Mouse (Mus musculus) liver, embryonic 13.5 days (tissue): ENCODE data around the gene Cdh26. TPM values are rescaled to one million over a fixed set of nuclear protein-coding genes. Genes with fewer than 3 reads are reported as not detected.

Experiments
- ATAC-seq: fragments of 200-750 bp; cut with Nextera tagmentation; 2 replicates; pipeline ENCODE4 v1.8.0; 2017; ENCODE audit warnings: low read depth, mild to moderate bottlenecking, moderate number of reproducible peaks, moderate library complexity
- DNase-seq: peaks from one replicate; pipeline ENCODE4 v3.0.0; 2022
- H3K27ac ChIP-seq: fragments of 300-500 bp; sonication (generic); 2 replicates; pipeline ENCODE4 v1.5.1; 2015; ENCODE audit warnings: moderate library complexity, mild to moderate bottlenecking, inconsistent platforms
- H3K27me3 ChIP-seq: fragments of 300-500 bp; sonication (generic); 2 replicates; pipeline ENCODE4 v1.6.1; 2015; ENCODE audit warnings: mild to moderate bottlenecking, inconsistent platforms
- H3K36me3 ChIP-seq: fragments of 300-500 bp; sonication (generic); 2 replicates; pipeline ENCODE4 v1.6.1; 2015; ENCODE audit warnings: mild to moderate bottlenecking, inconsistent platforms
- H3K4me1 ChIP-seq: fragments of 300-500 bp; sonication (generic); replicated peaks from 2 replicates; pipeline ENCODE4 v1.6.1; 2015; ENCODE audit warnings: inconsistent platforms
- H3K4me2 ChIP-seq: fragments of 300-500 bp; sonication (generic); 2 replicates; pipeline ENCODE4 v1.6.1; 2015; ENCODE audit warnings: inconsistent platforms, mild to moderate bottlenecking, moderate library complexity
- H3K4me3 ChIP-seq: fragments of 300-500 bp; sonication (generic); replicated peaks from 2 replicates; pipeline ENCODE4 v1.5.1; 2015; ENCODE audit warnings: mild to moderate bottlenecking, inconsistent platforms
- H3K9ac ChIP-seq: fragments of 300-500 bp; sonication (generic); 2 replicates; pipeline ENCODE4 v1.6.1; 2015; ENCODE audit warnings: mild to moderate bottlenecking, inconsistent platforms
- H3K9me3 ChIP-seq: fragments of 300-500 bp; sonication (generic); replicated peaks from 2 replicates; pipeline ENCODE4 v1.6.1; 2016; ENCODE audit warnings: inconsistent platforms
- WGBS: fragments of 180-500 bp; shearing (Covaris S2); methylation state at CpG from one replicate; pipeline ENCODE4 v1.1.7; 2015; ENCODE audit not compliant: insufficient replicate concordance; 5-methylcytosine and 5-hydroxymethylcytosine counted together
- polyA plus RNA-seq: library from polyadenylated mRNA; unstranded; fragments of >200 nt; fragmentation: Nextera tagmentation; extraction: Ambion mirVana; gene quantifications from 2 replicates; pipeline ENCODE4 v1.2.1, GENCODE M21; 2015

Cdh26 gene
- polyA plus RNA-seq, 1 experiment from 2014 or later = 0.12 TPM

DNA sequence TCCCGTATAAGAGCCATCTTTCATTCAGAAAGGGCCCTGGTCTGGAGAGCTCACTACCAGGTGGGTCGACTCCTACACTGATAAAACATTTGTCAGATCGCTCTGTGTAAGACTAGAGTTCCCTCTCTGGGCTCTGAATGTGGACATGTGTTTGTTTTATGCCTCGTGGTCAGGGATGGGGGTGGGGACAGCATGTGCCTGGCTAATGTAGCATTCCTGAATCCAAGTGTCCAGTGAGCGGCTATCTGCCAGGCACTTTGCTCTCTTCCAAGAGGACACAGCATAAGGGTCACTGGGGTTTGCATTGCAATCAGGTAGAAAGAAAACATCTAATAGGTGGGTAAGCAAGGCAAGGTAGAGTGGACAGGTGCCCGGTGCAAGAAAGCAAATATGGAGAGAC is 77.9 kb downstream of the Cdh26 start:
- H3K4me3 ChIP-seq = no peak overlapping the region
- H3K4me2 ChIP-seq = no peak overlapping the region
- H3K9me3 ChIP-seq = no peaks in the 10 kb centered on the region
- no peaks in the 10 kb centered on the region; the same call in 1 of the 2 replicates for H3K4me1 ChIP-seq
- ATAC-seq (no peak), DNase-seq (no peak)
- H3K36me3 ChIP-seq = no peaks in the 10 kb centered on the region
- H3K27ac ChIP-seq = no peak overlapping the region
- no peaks in the 10 kb centered on the region for H3K27me3 ChIP-seq
- WGBS = 52% methylated on average over 6 of the region's 6 CpGs
- no peak overlapping the region for H3K9ac ChIP-seq

DNA sequence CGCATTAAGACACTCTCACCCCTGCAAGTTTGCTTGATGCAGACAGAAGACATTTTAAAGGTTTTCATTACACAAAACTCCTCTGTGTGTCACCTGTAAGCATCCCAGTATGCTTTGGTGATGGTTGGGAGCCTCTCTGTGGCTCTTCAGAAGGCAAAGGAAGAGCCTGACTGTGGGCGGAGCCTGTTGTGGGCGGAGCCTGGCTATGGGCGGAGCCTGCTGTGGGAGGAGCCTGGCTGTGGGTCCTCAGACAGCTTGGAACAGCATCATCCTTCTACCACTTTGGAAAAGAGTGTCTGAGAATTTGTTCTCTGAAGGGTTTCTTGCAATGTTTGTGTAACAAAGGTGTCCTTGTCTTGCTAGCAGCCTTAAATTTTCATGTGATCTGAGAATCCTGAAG is 82.7 kb downstream of the Cdh26 start:
- Histone ChIP-seq H3K27ac (no peak overlapping the region), H3K36me3 (no peaks in the 10 kb centered on the region), H3K4me3 (no peak overlapping the region), H3K4me1 (no peaks in the 10 kb centered on the region; the same call in 1 of the 2 replicates), H3K4me2 (no peak overlapping the region), H3K27me3 (no peaks in the 10 kb centered on the region), H3K9ac (no peak overlapping the region), H3K9me3 (no peaks in the 10 kb centered on the region)
- ATAC-seq (no peak), DNase-seq (no peak)
- WGBS = 38% methylated on average over 4 of the region's 4 CpGs

DNA sequence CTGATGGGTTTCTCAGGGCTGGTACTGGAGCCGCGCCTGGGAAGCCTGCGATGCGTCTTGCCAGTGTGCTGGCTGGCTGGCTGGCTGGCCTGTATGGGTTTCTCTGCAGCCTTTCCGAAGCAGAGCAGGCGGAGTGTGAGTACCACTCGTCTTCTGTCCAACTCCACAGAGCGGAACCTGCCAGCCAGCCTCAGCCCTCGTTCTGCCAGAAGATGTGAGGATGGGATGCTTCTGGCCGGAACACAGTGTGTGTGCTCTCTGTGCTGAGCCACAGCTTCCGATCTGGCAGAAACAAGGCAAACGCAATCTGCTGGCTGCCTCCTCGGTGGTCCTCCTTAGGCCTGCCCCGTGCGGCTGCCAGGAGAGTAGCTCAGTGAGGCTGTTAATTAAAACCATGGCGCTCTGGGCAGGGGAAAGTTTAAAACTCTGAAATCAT is 83.3 kb downstream of the Cdh26 start:
- no peaks in the 10 kb centered on the region for H3K9me3 ChIP-seq
- ATAC-seq = no peak
- H3K36me3 ChIP-seq = no peaks in the 10 kb centered on the region
- H3K9ac ChIP-seq = no peak overlapping the region
- no peak overlapping the region for H3K27ac ChIP-seq
- no peak overlapping the region for H3K4me3 ChIP-seq
- WGBS = 75% methylated on average over 16 of the region's 16 CpGs
- H3K4me1 ChIP-seq = no peaks in the 10 kb centered on the region; the same call in 1 of the 2 replicates
- DNase-seq = no peak
- H3K27me3 ChIP-seq = no peaks in the 10 kb centered on the region
- no peak overlapping the region for H3K4me2 ChIP-seq

DNA sequence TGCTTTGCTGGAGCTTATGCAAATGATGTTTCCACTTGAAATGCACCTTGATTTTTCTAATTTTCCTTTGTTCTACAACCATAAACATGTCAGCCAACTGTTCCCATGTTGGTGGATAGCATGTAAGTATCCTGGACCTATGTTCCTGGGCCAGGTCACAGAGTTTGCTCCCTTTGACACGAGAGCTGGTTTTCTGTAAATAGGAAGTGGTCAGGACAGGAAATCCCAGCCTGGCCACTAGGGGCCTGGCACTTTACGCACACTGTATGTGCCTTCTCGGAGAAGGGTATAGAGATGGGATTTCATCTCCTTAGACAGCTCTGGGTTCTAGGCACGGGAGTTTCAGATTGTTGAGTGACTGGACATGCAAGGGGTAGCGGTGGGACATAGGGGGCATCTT is 86.1 kb downstream of the Cdh26 start:
- WGBS = 25% methylated on average over 5 of the region's 5 CpGs
- H3K27ac ChIP-seq = no peak overlapping the region
- no peak for DNase-seq

DNA sequence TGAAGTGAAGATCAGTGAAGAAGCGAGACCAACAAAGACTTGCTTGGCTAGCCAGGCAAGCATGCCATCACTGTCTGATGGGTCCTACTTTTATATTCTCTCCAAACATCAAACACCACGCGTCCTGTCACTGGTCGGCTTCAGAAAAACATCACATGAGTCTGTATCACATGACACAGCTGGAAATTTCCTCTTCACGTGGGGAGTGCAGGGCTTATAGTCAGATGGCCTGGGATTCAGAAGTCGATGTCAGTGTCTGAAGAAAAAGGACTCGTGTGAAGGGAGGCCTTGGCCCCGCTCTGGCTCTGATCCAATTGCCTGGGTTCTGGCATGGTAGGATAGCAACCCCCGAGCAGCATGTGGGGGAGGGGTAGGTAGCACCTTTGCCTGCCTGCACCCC is 86.6 kb downstream of the Cdh26 start:
- Histone ChIP-seq H3K27me3 (no peaks in the 10 kb centered on the region), H3K36me3 (no peaks in the 10 kb centered on the region), H3K4me3 (no peak overlapping the region), H3K9me3 (no peaks in the 10 kb centered on the region), H3K27ac (no peak overlapping the region), H3K4me2 (no peak overlapping the region), H3K9ac (no peak overlapping the region), H3K4me1 (no peaks in the 10 kb centered on the region; the same call in 1 of the 2 replicates)
- WGBS = 54% methylated on average over 9 of the region's 9 CpGs
- ATAC-seq (no peak), DNase-seq (no peak)

More for the DNA sequence above, 86.1 kb downstream of the Cdh26 start:
- no peak overlapping the region for H3K9ac ChIP-seq
- H3K4me3 ChIP-seq = no peak overlapping the region
- no peaks in the 10 kb centered on the region for H3K9me3 ChIP-seq
- no peaks in the 10 kb centered on the region for H3K36me3 ChIP-seq
- no peak for ATAC-seq
- H3K4me2 ChIP-seq = no peak overlapping the region
- H3K27me3 ChIP-seq = no peaks in the 10 kb centered on the region
- H3K4me1 ChIP-seq = no peaks in the 10 kb centered on the region; the same call in 1 of the 2 replicates

DNA sequence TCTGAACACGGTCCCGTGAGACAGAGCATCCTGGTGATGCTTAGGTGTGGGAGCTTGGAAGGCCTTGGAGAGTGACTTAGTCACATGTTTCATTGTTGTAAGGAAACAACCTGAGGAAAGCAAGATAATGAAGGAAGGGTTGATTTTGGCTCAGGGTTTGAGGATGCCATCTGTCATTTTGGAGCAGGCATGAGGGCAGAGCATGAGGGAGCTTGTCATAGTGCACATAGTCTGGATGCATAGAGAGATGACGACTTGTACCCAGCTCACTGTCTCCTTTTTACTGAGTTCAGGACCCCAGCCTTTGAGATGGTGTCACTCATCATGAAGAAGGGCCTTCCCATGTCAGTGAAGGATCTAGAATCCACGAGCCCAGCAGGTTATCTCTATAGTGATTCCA is 89.0 kb downstream of the Cdh26 start:
- no peaks in the 10 kb centered on the region for H3K4me1 ChIP-seq
- ATAC-seq (no peak), DNase-seq (no peak)
- 63% methylated on average over 4 of the region's 4 CpGs for WGBS
- no peaks in the 10 kb centered on the region for H3K36me3 ChIP-seq
- no peaks in the 10 kb centered on the region for H3K9me3 ChIP-seq
- H3K27ac ChIP-seq = no peak overlapping the region
- no peak overlapping the region for H3K9ac ChIP-seq
- H3K4me2 ChIP-seq = no peak overlapping the region
- H3K4me3 ChIP-seq = no peak overlapping the region
- H3K27me3 ChIP-seq = no peaks in the 10 kb centered on the region

DNA sequence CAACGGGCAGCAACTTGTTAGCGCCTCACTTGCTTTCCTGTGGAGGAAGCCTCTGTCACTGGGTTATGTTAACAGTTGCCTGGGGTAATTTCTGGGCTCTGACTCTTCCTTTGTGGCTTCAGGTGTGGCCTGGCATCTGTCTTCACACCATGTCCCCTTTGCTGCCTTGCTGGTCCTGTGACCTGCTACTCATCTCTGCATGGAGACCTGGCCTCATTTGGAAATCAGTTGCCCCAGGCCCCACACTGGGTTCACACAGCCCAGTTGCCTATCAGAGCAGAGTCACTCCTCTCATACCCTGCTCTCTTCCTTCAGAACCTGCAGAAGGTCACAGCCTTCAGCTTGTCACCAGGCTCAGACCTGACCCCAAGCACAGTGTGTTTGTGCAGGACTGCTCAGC is 89.9 kb downstream of the Cdh26 start:
- ATAC-seq (no peak), DNase-seq (no peak)
- no peaks in the 10 kb centered on the region for H3K4me1 ChIP-seq
- no peaks in the 10 kb centered on the region for H3K36me3 ChIP-seq
- H3K9ac ChIP-seq = no peak overlapping the region
- no peak overlapping the region for H3K4me2 ChIP-seq
- H3K9me3 ChIP-seq = no peaks in the 10 kb centered on the region
- no peak overlapping the region for H3K27ac ChIP-seq
- H3K27me3 ChIP-seq = no peaks in the 10 kb centered on the region
- no peak overlapping the region for H3K4me3 ChIP-seq
- 43% methylated on average over 2 of the region's 2 CpGs for WGBS

DNA sequence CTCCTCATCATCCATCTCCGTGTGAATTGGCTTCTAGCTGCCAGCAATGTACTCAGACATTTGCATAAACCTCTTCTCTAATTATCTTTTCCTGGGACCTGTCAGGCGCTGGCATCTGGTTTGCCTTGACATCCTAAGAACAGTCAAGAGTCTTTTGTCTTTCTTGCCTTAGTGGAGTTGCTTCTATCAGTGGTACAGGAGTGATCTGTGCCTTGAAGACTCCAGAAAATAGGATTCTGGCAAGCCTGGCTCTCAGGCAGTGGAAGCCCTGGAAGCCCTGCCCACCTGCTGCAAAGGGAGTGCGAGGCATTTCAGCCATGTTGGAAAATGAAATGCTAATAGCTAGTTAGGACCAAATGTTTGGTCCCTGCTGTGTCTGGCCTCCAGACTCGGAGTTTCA is 92.0 kb downstream of the Cdh26 start:
- no peaks in the 10 kb centered on the region for H3K4me1 ChIP-seq
- DNase-seq (no peak), ATAC-seq (no peak)
- 40% methylated on average over 4 of the region's 4 CpGs for WGBS
- H3K27ac ChIP-seq = no peak overlapping the region
- no peak overlapping the region for H3K4me3 ChIP-seq
- no peaks in the 10 kb centered on the region for H3K9me3 ChIP-seq
- H3K9ac ChIP-seq = no peak overlapping the region
- no peaks in the 10 kb centered on the region for H3K27me3 ChIP-seq
- no peak overlapping the region for H3K4me2 ChIP-seq
- no peaks in the 10 kb centered on the region for H3K36me3 ChIP-seq

DNA sequence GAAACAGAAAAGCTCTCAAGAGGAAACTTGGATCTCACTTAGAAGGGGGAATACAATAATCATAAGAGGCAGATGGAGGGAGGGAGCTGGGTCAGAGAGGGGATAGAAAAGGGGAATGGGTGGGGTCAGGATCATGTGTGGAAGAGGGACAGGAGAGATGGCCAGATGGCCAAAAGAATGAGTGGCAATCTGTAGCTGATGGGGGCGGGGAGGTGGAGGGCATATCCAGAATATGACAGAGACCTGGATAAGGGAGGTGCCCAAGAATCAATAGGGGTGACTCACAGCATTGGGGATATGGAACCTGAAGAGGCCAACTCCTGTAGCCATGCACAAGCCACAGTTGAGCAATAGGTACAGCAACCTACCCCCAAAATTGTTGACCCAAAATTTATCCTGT is 92.5 kb downstream of the Cdh26 start:
- DNase-seq = no peak

DNA sequence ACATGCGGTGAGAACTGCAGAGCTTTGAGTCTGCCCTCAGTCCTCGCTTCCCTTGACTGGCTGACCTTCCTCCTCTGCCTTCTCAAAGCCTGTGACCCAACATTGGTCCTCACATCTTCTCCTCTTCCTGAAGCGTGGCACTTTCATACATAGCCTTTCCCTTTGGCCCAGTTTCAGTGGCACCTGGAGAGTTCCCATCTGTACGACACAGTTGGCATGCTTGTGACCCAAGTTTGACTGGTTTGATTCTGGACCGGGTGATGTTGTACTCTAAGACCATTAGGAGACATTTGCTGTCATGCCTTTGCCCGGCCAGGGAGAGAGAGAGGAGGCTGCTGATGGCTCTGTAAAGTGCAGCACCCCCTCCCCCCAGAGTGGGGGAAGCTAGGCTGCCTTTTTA is 96.4 kb downstream of the Cdh26 start:
- no peaks in the 10 kb centered on the region for H3K4me1 ChIP-seq
- no peak for ATAC-seq
- no peaks in the 10 kb centered on the region for H3K9me3 ChIP-seq
- no peak overlapping the region for H3K27ac ChIP-seq
- WGBS = 62% methylated on average over 6 of the region's 6 CpGs
- DNase-seq = no peak
- H3K4me2 ChIP-seq = no peak overlapping the region
- H3K36me3 ChIP-seq = no peaks in the 10 kb centered on the region
- no peaks in the 10 kb centered on the region for H3K27me3 ChIP-seq
- H3K4me3 ChIP-seq = no peak overlapping the region
- no peak overlapping the region for H3K9ac ChIP-seq

More for the DNA sequence above, 92.5 kb downstream of the Cdh26 start:
- Histone ChIP-seq H3K9ac (no peak overlapping the region), H3K27me3 (no peaks in the 10 kb centered on the region), H3K36me3 (no peaks in the 10 kb centered on the region), H3K4me1 (no peaks in the 10 kb centered on the region), H3K4me3 (no peak overlapping the region), H3K27ac (no peak overlapping the region), H3K9me3 (no peaks in the 10 kb centered on the region), H3K4me2 (no peak overlapping the region)
- 57% methylated on average over 1 of the region's 1 CpGs for WGBS
- ATAC-seq = no peak

DNA sequence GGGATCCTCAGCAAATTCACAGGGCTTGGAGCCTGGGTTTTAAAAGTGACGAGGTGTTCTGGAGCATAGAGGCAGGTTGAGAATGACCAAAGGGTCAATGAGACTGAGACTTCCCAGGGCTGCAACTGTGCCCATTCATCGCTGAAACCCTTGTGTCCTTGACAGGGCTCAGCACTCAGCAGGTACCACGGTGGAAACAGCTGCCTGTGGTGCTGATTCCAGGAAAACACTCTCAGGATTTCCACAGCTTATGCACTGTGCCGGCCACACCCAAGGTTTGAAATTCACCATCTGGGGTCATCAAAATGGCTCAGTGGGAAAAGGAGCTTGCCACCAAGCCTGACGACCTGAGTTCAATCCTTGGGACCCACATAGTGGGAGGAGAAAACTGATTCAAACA is 100.9 kb downstream of the Cdh26 start:
- Histone ChIP-seq H3K4me2 (no peak overlapping the region), H3K27me3 (no peaks in the 10 kb centered on the region), H3K9ac (no peak overlapping the region), H3K9me3 (no peaks in the 10 kb centered on the region), H3K36me3 (no peaks in the 10 kb centered on the region), H3K27ac (no peak overlapping the region), H3K4me1 (no peaks in the 10 kb centered on the region), H3K4me3 (no peak overlapping the region)
- 53% methylated on average over 5 of the region's 5 CpGs for WGBS
- DNase-seq = no peak
- no peak for ATAC-seq

DNA sequence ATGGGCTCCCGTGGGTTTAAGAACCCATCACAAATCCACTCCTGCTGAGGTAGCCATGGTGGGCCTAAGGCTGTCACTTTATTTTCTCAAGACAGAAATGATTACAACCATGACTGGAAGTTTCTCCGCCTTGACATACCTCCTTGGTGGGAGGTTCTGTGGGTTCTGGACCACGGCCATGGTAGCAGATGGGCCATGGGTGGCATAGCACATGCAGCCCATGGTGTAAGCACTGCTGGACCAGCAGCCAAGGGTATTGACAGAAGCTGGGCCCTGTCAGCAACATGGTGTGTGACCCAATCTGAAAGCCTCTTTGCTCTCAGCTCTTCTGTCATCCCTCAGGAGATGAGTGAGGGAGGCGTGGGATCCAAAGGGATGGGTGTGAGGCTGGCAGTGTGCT is 106.2 kb downstream of the Cdh26 start:
- Histone ChIP-seq H3K4me2 (no peak overlapping the region), H3K4me3 (no peak overlapping the region), H3K27ac (no peak overlapping the region), H3K4me1 (no peaks in the 10 kb centered on the region), H3K9me3 (no peaks in the 10 kb centered on the region), H3K36me3 (no peaks in the 10 kb centered on the region), H3K9ac (no peak overlapping the region), H3K27me3 (no peaks in the 10 kb centered on the region)
- ATAC-seq (no peak), DNase-seq (no peak)
- WGBS = 73% methylated on average over 4 of the region's 4 CpGs
